Mouse (Mus musculus) hindbrain, embryonic 16.5 days (tissue): ENCODE results near the gene Arrdc2. TPM values are rescaled to one million over a fixed set of nuclear protein-coding genes. Genes with fewer than 3 reads are reported as not detected.

Experiments used
- ATAC-seq: fragments of 200-750 bp; cut with Nextera tagmentation; 2 replicates; pipeline ENCODE4 v1.8.0; 2017; ENCODE audit warnings: moderate TSS enrichment, moderate library complexity
- H3K27ac ChIP-seq: fragments of 300-500 bp; sonication (generic); 2 replicates; pipeline ENCODE4 v1.5.1; 2014; ENCODE audit warnings: low read depth, mild to moderate bottlenecking, control low read depth, low read length, moderate library complexity
- H3K27me3 ChIP-seq: fragments of 300-500 bp; sonication (generic); replicated peaks from 2 replicates; pipeline ENCODE4 v1.6.1; 2014; ENCODE audit warnings: low read length; ENCODE audit not compliant: control insufficient read depth, insufficient read depth
- H3K36me3 ChIP-seq: fragments of 300-500 bp; sonication (generic); 2 replicates; pipeline ENCODE4 v1.6.1; 2014; ENCODE audit warnings: mild to moderate bottlenecking, low read length, moderate library complexity, mixed read lengths; ENCODE audit not compliant: control insufficient read depth, insufficient read depth
- H3K4me1 ChIP-seq: fragments of 300-500 bp; sonication (generic); 2 replicates; pipeline ENCODE4 v1.6.1; 2014; ENCODE audit warnings: low read depth, low read length; ENCODE audit not compliant: control insufficient read depth, insufficient read depth
- H3K4me2 ChIP-seq: fragments of 300-500 bp; sonication (generic); 2 replicates; pipeline ENCODE4 v1.6.1; 2014; ENCODE audit warnings: mild to moderate bottlenecking, low read length, control low read depth, moderate library complexity
- H3K4me3 ChIP-seq: fragments of 300-500 bp; sonication (generic); 2 replicates; pipeline ENCODE4 v1.5.1; 2014; ENCODE audit warnings: mild to moderate bottlenecking, low read length, control low read depth, moderate library complexity
- H3K9ac ChIP-seq: fragments of 300-500 bp; sonication (generic); 2 replicates; pipeline ENCODE4 v1.6.1; 2014; ENCODE audit warnings: low read depth, mild to moderate bottlenecking, control low read depth, low read length, moderate library complexity
- H3K9me3 ChIP-seq: fragments of 300-500 bp; sonication (generic); 2 replicates; pipeline ENCODE4 v1.6.1; 2014; ENCODE audit warnings: mild to moderate bottlenecking, low read length, moderate library complexity; ENCODE audit not compliant: control insufficient read depth
- WGBS: fragments of 180-500 bp; shearing (Covaris S2); extraction: QIAGEN DNeasy Blood & Tissue Kit; methylation state at CpG from one replicate; pipeline ENCODE4 v1.1.7; 2014; 5-methylcytosine and 5-hydroxymethylcytosine counted together
- polyA plus RNA-seq: library from polyadenylated mRNA; unstranded; fragments of >200 nt; fragmentation: Nextera tagmentation; extraction: Ambion mirVana; gene quantifications from 2 replicates; pipeline ENCODE4 v1.2.1, GENCODE M21; 2015

Gene Arrdc2
- polyA plus RNA-seq, 1 experiment from 2014 or later, result 7.9 TPM

DNA sequence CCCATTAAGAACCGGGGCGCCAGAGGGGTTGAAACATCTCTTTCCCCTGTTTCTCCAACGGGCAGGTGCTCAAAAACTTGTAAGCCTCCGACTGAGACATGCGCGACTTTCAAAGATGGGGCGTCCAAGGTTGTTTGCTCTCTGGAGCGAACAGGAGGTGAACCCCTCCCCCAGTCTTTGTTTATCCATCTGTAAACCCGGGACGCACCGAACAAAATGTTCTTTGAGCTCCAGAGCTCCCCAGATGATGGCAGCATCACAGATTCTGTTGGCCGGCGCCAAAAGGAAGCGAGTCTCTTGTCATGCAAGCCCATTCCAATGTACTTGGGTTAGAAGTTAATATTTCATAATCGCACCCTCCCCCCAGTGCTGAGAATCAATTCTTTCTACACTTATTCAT, 41.2 kb downstream of the Arrdc2 start:
- ATAC-seq, result no peak
- H3K9me3 ChIP-seq, result no peaks in the 10 kb centered on the region
- peak overlapping the region; percentile 63 for H3K4me3 ChIP-seq
- peaks cover 15% of the 10 kb centered on the region for H3K4me1 ChIP-seq
- peak overlapping the region; percentile 84; the same call in 1 of the 2 replicates for H3K9ac ChIP-seq
- no peak overlapping the region for H3K27ac ChIP-seq
- peak overlapping the region; percentile 77 for H3K4me2 ChIP-seq
- H3K36me3 ChIP-seq, result no peaks in the 10 kb centered on the region
- whole genome bisulfite sequencing, result 10% methylated on average over 15 of the region's 15 CpGs
- H3K27me3 ChIP-seq, result peaks cover 18% of the 10 kb centered on the region

DNA sequence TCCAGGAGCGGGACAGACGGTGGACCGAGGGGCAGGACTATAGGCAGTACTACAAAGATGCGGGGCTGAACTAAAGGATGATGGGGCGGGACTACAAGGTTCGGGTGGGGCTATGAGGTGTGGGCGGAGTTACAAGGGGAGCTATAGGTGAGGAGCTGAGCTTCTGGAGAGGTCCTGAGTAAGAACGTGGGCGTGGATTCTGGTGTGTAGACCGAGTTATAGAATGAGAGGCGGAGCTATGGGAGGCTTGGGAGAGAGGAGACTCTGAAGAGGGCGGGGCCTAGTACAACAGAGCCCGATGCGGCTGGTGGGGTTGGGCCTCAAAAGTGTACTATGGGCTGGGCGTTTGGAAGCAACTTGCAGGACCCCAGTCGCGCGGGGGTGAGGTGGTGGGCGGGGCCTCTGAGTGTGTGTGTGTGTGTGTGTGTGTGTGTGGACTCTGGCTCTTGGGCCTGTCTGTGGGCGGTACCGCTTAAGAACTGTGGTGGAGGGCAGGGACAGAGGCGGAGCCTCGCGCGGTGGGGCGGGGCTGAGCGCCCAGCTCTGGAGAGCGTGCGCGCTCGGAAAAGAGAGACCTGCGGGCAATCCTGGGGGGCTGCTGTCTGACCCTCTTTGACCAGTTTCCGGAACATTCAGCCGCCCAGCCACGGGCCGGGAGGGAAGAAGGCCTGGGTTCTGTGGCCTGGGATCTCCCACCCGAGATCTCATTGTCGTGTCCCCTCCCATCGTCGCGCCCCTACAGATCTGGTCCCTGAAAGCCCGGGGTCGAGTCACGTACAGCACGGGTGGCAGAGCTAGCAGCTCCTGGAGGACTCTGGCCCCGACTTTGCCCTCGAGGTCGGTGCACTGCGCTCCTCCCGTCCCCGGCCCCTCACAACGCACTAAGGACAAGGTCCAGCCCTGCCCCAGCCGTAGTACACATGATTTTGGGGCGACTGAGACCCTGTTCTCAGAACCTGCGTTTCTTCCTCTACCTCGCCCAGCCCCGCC, 42.1 kb downstream of the Arrdc2 start:
- WGBS, result under 1% methylated on average over 56 of the region's 57 CpGs
- H3K9me3 ChIP-seq, result no peaks in the 10 kb centered on the region
- H3K27ac ChIP-seq, result peak overlapping the region; percentile 70

DNA sequence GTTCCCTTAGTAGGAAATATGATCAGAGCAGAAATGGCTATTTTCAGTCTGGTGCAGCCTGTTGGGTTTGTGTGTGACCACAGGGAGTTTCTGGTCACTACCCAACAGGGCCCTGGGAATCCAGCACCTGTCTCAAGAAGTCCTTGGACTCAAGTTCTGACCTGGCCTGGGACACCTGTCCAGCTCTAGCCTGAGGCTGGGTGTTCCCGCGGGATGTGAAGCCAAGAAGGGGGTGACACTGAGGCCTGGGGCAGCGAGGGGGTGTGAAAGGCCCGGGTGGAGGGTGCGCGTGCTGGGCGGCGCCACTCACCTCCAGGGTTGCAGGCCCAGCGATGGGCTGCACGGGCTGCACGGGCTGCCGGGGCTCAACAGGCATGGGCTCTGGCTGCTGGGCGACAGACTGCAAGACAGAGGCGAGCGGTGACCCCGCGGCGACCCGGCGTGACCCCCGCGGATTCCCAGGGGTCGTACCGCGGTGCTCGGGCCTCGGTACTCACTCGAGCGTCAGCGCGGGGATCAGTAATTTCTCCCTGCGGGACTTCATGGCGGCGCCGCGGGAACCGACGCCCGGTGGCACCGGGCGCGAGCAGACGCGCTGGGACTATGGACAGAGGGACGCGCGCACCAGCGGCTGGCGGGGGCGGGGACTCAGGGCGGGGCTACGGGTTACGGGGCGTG, 43.0 kb downstream of the Arrdc2 start:
- H3K36me3 ChIP-seq, result no peaks in the 10 kb centered on the region
- H3K4me1 ChIP-seq, result peaks cover 24% of the 10 kb centered on the region
- peak overlapping the region; percentile 63 for H3K4me3 ChIP-seq
- WGBS, result 2% methylated on average over 47 of the region's 54 CpGs
- H3K27me3 ChIP-seq, result peaks cover 10% of the 10 kb centered on the region
- peak overlapping the region; percentile 70 for H3K27ac ChIP-seq
- peak overlapping the region; percentile 77 for H3K4me2 ChIP-seq
- H3K9me3 ChIP-seq, result no peaks in the 10 kb centered on the region
- ATAC-seq, result 0 out of 2 replicates have a peak, but pooled peaks have one; percentile 1
- H3K9ac ChIP-seq, result peak overlapping the region; percentile 84

More for the DNA sequence above, 42.1 kb downstream of the Arrdc2 start:
- Histone ChIP-seq H3K27me3 (peaks cover 13% of the 10 kb centered on the region), H3K9ac (peak overlapping the region; percentile 84), H3K36me3 (no peaks in the 10 kb centered on the region), H3K4me1 (peaks cover 23% of the 10 kb centered on the region), H3K4me3 (peak overlapping the region; percentile 63), H3K4me2 (peak overlapping the region; percentile 77)
- ATAC-seq, result peak; percentile 88

DNA sequence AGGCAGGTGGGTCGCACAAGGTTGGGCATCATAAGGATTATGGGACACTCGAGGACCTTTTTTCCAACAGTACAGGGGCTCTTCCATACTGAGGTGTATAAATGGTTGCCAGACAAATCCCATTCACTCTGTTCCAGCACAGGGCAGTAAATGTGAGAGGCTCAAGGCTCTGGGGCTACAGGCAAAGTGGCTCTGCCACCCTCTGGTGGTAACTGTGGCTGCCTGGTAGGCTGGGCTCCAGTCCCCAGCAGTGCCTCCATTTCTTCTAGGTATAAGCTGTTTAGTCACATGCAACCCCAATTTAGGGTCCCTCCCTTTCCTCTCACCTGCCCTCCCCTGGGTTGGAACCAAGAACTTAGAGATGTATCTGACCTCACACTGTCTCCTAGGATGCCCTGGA, 44.1 kb downstream of the Arrdc2 start:
- no peak overlapping the region for H3K27ac ChIP-seq
- H3K4me3 ChIP-seq, result no peak overlapping the region
- H3K36me3 ChIP-seq, result no peaks in the 10 kb centered on the region
- WGBS, result 95% methylated on average over 2 of the region's 2 CpGs
- H3K4me2 ChIP-seq, result no peak overlapping the region
- no peak overlapping the region for H3K9ac ChIP-seq
- peaks cover 10% of the 10 kb centered on the region for H3K27me3 ChIP-seq
- no peaks in the 10 kb centered on the region for H3K9me3 ChIP-seq
- no peak for ATAC-seq
- peaks cover 35% of the 10 kb centered on the region for H3K4me1 ChIP-seq

DNA sequence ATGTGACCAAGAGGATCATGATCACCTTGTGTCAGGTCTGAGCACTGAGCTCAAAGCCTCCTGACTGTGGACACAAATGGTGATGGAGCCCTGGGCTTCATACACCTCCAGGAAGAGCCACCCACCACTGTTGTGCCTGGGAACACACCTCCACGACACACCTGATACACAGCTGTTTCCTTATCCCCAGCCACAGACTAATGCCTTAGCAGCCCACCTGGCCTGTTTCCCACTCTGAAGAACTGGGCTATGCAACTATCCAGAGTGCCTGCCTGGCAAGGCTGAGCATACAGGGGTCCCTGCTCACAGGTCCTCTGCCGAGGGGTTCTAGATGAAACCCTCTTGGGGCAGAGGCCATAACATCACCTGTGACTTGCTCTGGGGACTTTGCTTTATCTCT, 45.3 kb downstream of the Arrdc2 start:
- no peak overlapping the region for H3K9ac ChIP-seq
- H3K4me1 ChIP-seq, result peaks cover 35% of the 10 kb centered on the region
- H3K9me3 ChIP-seq, result no peaks in the 10 kb centered on the region
- peaks cover 3% of the 10 kb centered on the region for H3K27me3 ChIP-seq
- H3K4me3 ChIP-seq, result no peak overlapping the region
- H3K36me3 ChIP-seq, result no peaks in the 10 kb centered on the region
- no peak overlapping the region for H3K27ac ChIP-seq
- no peak for ATAC-seq
- WGBS, result 88% methylated on average over 2 of the region's 2 CpGs
- no peak overlapping the region for H3K4me2 ChIP-seq

DNA sequence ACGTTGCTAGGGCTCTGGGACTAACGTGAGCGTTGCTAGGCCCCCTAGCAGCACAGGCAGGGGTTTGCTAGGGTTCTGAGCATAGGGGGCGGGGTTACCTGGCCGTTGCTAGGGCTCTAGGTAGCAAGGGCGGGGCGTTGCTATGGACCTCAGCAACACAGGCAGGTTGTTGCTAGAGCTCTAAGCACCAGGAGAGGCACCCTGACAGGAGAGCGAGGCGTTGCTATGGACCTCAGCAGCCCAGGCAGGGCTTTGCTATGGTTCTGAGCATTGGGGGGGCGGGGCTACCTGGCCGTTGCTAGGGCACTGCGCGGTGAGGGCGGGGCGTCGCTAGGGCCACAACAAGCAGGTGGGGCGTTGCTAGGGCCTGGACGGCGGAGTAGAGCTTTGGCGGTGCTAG, 46.8 kb downstream of the Arrdc2 start:
- H3K9me3 ChIP-seq, result no peaks in the 10 kb centered on the region
- peak overlapping the region; percentile 81 for H3K27ac ChIP-seq
- peaks cover 26% of the 10 kb centered on the region for H3K4me1 ChIP-seq
- H3K9ac ChIP-seq, result peak overlapping the region; percentile 91
- peak; percentile 61; the same call in 1 of the 2 replicates for ATAC-seq
- WGBS, result 1% methylated on average over 20 of the region's 20 CpGs
- no peaks in the 10 kb centered on the region for H3K27me3 ChIP-seq
- H3K4me3 ChIP-seq, result peak overlapping the region; percentile 67
- peak overlapping the region; percentile 69 for H3K4me2 ChIP-seq
- peaks cover 5% of the 10 kb centered on the region; the same call in 1 of the 2 replicates for H3K36me3 ChIP-seq

DNA sequence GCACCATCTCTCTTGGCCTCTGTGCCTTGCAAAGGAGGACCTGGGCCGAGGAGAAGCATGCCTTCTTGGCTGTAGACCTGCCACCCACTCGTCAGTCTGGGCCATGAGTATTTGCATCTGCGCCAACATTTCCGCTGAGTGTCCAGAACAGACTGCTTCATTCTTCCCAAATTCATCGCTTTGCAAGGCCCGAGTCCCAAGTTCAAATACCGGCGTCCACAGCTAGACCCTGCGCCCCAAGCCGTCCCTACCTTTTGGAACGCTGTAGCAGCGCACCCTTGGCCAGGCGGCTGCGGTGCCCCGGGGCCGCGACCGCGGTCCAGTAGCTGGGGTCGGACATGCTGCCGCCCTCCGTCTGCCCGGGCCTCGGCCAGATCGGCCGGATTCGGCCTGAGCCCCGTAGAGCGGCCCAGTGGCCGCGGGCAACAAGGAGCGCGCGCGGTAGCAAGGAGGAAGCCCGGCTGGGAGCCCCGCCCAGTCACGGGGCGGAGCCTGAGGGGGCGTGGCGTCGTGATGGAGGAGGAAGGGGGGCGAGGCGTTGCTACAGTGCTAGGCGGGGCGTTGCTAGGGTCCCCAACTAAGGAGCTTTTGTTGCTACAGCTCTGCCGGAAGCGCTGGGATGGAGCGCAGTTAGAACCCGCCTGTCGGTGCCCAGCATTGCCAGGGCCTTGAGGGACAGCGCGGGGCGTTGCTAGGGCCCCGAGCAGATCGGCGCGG, 47.4 kb downstream of the Arrdc2 start:
- Histone ChIP-seq H3K9ac (peak overlapping the region; percentile 91), H3K27me3 (no peaks in the 10 kb centered on the region), H3K27ac (peak overlapping the region; percentile 81), H3K4me2 (peak overlapping the region; percentile 69), H3K4me1 (peaks cover 26% of the 10 kb centered on the region), H3K36me3 (peaks cover 9% of the 10 kb centered on the region; the same call in 1 of the 2 replicates), H3K9me3 (no peaks in the 10 kb centered on the region), H3K4me3 (peak overlapping the region; percentile 67)
- ATAC-seq, result peak; percentile 84
- WGBS, result 6% methylated on average over 55 of the region's 58 CpGs

DNA sequence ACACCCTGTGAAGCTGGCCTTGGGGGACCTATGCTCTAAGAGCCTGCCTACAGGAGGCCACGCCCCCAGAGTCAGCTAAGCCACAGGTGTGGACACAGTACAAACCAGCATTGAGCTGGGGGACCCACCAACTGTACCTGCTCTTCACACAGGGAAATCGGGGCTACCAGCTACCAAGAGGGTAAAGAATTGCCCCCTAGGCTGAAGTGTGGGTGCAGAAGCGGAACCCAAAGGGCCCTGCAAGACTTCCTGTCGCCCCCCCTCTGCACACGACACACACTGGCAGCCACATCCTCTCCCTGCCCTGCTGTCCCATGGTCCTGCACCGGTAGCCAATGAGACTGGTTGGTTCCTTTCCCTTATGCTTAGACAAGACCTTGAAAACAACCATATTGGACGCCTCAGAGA, 48.2 kb downstream of the Arrdc2 start:
- Histone ChIP-seq H3K4me3 (peak overlapping the region; percentile 67; the same call in 1 of the 2 replicates), H3K4me1 (peaks cover 23% of the 10 kb centered on the region), H3K9ac (peak overlapping the region; percentile 48), H3K9me3 (no peaks in the 10 kb centered on the region), H3K36me3 (peaks cover 17% of the 10 kb centered on the region), H3K27ac (no peak overlapping the region), H3K27me3 (no peaks in the 10 kb centered on the region), H3K4me2 (peak overlapping the region; percentile 69)
- ATAC-seq, result no peak
- whole genome bisulfite sequencing, result 80% methylated on average over 7 of the region's 7 CpGs
